Mouse (Mus musculus) hindbrain, embryonic 16.5 days (tissue): ENCODE measurements around the gene Mtr. TPM values are rescaled to one million over a fixed set of nuclear protein-coding genes. Genes with fewer than 3 reads are reported as not detected.

Experiments
- ATAC-seq: fragments of 200-750 bp; cut with Nextera tagmentation; 2 replicates; pipeline ENCODE4 v1.8.0; 2017; ENCODE audit warnings: moderate TSS enrichment, moderate library complexity
- H3K27ac ChIP-seq: fragments of 300-500 bp; sonication (generic); 2 replicates; pipeline ENCODE4 v1.5.1; 2014; ENCODE audit warnings: low read depth, mild to moderate bottlenecking, control low read depth, low read length, moderate library complexity
- H3K27me3 ChIP-seq: fragments of 300-500 bp; sonication (generic); replicated peaks from 2 replicates; pipeline ENCODE4 v1.6.1; 2014; ENCODE audit warnings: low read length; ENCODE audit not compliant: control insufficient read depth, insufficient read depth
- H3K36me3 ChIP-seq: fragments of 300-500 bp; sonication (generic); 2 replicates; pipeline ENCODE4 v1.6.1; 2014; ENCODE audit warnings: mild to moderate bottlenecking, low read length, moderate library complexity, mixed read lengths; ENCODE audit not compliant: control insufficient read depth, insufficient read depth
- H3K4me1 ChIP-seq: fragments of 300-500 bp; sonication (generic); 2 replicates; pipeline ENCODE4 v1.6.1; 2014; ENCODE audit warnings: low read depth, low read length; ENCODE audit not compliant: control insufficient read depth, insufficient read depth
- H3K4me2 ChIP-seq: fragments of 300-500 bp; sonication (generic); 2 replicates; pipeline ENCODE4 v1.6.1; 2014; ENCODE audit warnings: mild to moderate bottlenecking, low read length, control low read depth, moderate library complexity
- H3K4me3 ChIP-seq: fragments of 300-500 bp; sonication (generic); 2 replicates; pipeline ENCODE4 v1.5.1; 2014; ENCODE audit warnings: mild to moderate bottlenecking, low read length, control low read depth, moderate library complexity
- H3K9ac ChIP-seq: fragments of 300-500 bp; sonication (generic); 2 replicates; pipeline ENCODE4 v1.6.1; 2014; ENCODE audit warnings: low read depth, mild to moderate bottlenecking, control low read depth, low read length, moderate library complexity
- H3K9me3 ChIP-seq: fragments of 300-500 bp; sonication (generic); 2 replicates; pipeline ENCODE4 v1.6.1; 2014; ENCODE audit warnings: mild to moderate bottlenecking, low read length, moderate library complexity; ENCODE audit not compliant: control insufficient read depth
- WGBS: fragments of 180-500 bp; shearing (Covaris S2); extraction: QIAGEN DNeasy Blood & Tissue Kit; methylation state at CpG from one replicate; pipeline ENCODE4 v1.1.7; 2014; 5-methylcytosine and 5-hydroxymethylcytosine counted together
- polyA plus RNA-seq: library from polyadenylated mRNA; unstranded; fragments of >200 nt; fragmentation: Nextera tagmentation; extraction: Ambion mirVana; gene quantifications from 2 replicates; pipeline ENCODE4 v1.2.1, GENCODE M21; 2015

Mtr gene
- polyA plus RNA-seq, 1 experiment from 2014 or later: 3.1 TPM

DNA sequence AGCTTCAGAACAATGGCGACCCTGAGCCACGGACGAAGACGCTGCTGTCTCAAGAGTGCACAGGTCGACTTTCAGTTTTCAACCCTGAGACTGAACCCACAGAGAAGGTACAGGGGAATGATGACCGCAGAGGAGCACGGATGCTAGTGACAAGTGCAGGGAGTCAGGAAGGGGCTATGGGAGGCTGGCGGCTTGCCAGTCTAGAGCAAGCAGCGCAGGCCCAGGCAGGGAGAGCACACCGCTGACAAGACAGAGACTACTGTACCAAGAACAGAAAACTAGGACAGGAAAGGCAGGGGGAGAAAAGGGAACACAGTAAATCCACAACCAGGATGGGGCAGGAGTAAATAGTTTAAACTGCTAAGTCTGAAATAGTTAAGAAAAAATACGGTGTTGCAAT is 69.1 kb downstream of the Mtr start:
- peaks cover 2% of the 10 kb centered on the region; the same call in 1 of the 2 replicates for H3K36me3 ChIP-seq
- H3K27ac ChIP-seq: no peak overlapping the region
- no peak for ATAC-seq
- no peaks in the 10 kb centered on the region for H3K4me1 ChIP-seq
- no peak overlapping the region for H3K4me3 ChIP-seq
- H3K9me3 ChIP-seq: no peaks in the 10 kb centered on the region
- WGBS: 85% methylated on average over 11 of the region's 11 CpGs
- H3K4me2 ChIP-seq: no peak overlapping the region
- no peak overlapping the region for H3K9ac ChIP-seq
- no peaks in the 10 kb centered on the region for H3K27me3 ChIP-seq

DNA sequence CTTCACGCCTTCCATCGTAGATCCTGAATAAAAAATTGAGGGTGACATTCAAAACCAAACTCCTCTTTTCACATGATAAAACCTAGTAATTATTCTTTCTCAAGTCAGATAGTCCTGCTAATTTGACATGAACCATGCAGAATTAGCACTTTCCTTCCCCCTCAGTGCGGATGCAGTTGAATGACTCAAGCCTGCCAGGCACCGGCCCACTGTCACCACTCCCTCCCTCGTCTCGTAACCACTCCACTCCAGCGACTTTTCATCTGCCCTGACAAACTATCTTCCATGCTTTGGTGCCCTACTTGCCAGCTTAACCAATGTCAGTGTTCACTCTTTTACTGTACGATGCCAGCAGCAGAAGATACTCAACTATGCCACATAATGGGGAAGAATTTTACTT is 78.4 kb downstream of the Mtr start:
- 64% methylated on average over 8 of the region's 8 CpGs for WGBS

DNA sequence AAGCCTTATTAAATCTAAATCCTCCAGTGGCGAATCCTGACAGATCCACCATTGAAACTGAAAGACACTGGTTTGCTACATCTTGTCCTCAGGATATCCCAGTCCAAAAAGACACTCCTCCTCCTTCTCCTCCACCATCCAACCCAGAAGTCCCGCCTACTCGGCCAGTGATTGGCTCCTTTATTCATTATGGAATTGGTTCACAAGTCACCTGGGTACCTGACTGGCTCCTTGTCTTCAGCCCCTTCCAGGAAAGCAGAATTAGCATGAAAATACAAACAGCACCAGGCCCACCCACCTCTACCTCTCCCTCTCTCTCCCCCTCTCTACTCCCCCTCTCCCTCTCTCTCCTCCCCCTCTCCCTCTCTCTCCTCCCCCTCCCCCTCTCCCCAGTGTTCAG is 81.2 kb downstream of the Mtr start:
- ATAC-seq: no peak
- H3K9ac ChIP-seq: no peak overlapping the region
- no peaks in the 10 kb centered on the region for H3K36me3 ChIP-seq
- no peaks in the 10 kb centered on the region for H3K9me3 ChIP-seq
- 40% methylated on average over 3 of the region's 3 CpGs for WGBS
- H3K4me1 ChIP-seq: no peaks in the 10 kb centered on the region
- no peak overlapping the region for H3K4me3 ChIP-seq
- H3K27ac ChIP-seq: no peak overlapping the region
- no peaks in the 10 kb centered on the region for H3K27me3 ChIP-seq
- no peak overlapping the region for H3K4me2 ChIP-seq

More for the DNA sequence above, 78.4 kb downstream of the Mtr start:
- Histone ChIP-seq H3K36me3 (0 out of 2 replicates have a peak, but pooled peaks cover 2% of the 10 kb centered on the region), H3K4me2 (no peak overlapping the region), H3K9ac (no peak overlapping the region), H3K9me3 (no peaks in the 10 kb centered on the region), H3K4me1 (no peaks in the 10 kb centered on the region), H3K27ac (no peak overlapping the region), H3K4me3 (no peak overlapping the region), H3K27me3 (no peaks in the 10 kb centered on the region)
- ATAC-seq: no peak

DNA sequence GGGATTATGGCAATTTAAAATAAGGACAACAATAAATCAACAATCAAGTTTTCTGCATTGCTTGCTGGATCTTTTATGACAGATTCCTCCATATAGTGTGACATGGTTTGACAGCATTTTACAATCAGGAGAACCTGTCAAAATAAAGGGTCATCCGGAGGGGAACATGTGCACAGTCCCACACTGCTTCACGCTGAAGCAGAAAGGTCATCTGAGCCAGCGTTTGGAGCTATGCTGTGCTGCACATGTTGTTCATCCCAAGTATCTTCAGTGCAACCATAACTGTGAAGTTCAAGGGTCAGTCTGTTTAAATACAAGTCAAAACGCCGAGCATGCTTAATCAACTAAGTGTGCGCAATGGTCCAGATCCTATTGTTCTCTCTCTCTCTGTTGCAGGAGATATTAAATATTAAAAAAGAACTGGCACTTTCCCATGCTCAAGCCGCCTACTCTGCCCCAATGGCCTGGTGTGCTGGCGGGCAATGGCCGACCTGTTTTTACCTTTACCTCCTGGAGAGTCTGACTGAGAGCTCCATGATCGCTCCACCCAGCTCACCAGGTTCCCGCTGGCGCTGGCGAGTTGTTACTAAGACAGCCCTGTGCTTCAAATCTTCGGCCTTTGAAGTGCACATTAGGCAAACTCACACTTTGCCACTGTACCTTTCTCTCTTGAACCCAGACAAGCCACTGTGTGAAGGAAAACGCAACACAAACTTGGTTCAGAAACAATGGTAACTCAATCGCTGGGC is 81.8 kb downstream of the Mtr start:
- Histone ChIP-seq H3K9me3 (no peaks in the 10 kb centered on the region), H3K36me3 (no peaks in the 10 kb centered on the region), H3K4me1 (no peaks in the 10 kb centered on the region), H3K4me2 (no peak overlapping the region), H3K4me3 (no peak overlapping the region), H3K27me3 (no peaks in the 10 kb centered on the region), H3K27ac (no peak overlapping the region), H3K9ac (no peak overlapping the region)
- 40% methylated on average over 16 of the region's 16 CpGs for WGBS
- 0 out of 2 replicates have a peak, but pooled peaks have one; percentile 23 for ATAC-seq

DNA sequence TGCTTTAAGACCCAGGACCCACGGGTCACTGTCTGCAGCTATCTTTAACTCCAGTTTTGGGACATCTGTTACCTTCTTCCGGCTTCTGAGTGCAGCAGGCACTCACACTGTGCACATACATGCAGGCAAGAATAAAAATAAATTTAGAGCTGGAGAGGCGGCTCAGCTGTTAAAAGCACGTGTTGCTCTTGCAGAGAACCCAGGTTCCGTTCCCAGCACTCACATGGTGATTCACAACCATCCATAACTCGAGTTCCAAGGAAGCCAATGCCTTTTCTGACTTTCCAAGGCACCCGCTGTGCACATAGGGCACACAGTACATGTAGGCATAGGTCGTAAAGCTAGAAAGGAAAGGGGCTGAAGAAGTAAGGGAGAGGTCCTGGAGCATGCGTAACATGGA is 90.6 kb downstream of the Mtr start:
- ATAC-seq: no peak
- no peaks in the 10 kb centered on the region for H3K9me3 ChIP-seq

DNA sequence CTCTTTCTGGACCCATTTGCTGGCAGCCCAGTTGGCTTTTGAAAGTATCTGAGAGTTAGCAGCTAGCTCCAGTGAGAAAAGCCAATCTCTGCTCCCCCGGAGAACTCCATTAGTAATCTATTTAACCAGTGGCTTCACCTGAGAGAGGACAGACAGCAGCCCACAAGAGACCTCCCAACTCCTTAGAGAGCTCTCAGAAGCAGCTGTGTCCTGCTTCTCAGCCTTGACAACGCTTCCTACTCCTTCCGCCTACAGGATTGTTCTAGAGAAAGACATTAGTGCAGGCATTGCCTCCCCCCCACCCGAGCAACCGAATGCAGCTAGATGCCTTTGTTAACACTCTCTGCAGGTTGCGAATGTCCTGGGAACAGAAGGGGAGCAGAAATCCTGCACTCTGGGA is 91.5 kb downstream of the Mtr start:
- H3K9me3 ChIP-seq: no peaks in the 10 kb centered on the region
- H3K27ac ChIP-seq: no peak overlapping the region
- H3K27me3 ChIP-seq: no peaks in the 10 kb centered on the region
- peak; percentile 53; the same call in 1 of the 2 replicates for ATAC-seq
- 14% methylated on average over 6 of the region's 6 CpGs for WGBS
- peak overlapping the region; percentile 38; the same call in 1 of the 2 replicates for H3K9ac ChIP-seq
- H3K4me3 ChIP-seq: no peak overlapping the region
- H3K36me3 ChIP-seq: no peaks in the 10 kb centered on the region
- H3K4me2 ChIP-seq: peak overlapping the region; percentile 5; the same call in 1 of the 2 replicates
- peaks cover 5% of the 10 kb centered on the region for H3K4me1 ChIP-seq

More for the DNA sequence above, 90.6 kb downstream of the Mtr start:
- whole genome bisulfite sequencing: 85% methylated on average over 9 of the region's 9 CpGs
- Histone ChIP-seq H3K9ac (no peak overlapping the region), H3K27me3 (no peaks in the 10 kb centered on the region), H3K36me3 (no peaks in the 10 kb centered on the region), H3K4me2 (no peak overlapping the region), H3K27ac (no peak overlapping the region), H3K4me1 (peaks cover 5% of the 10 kb centered on the region), H3K4me3 (no peak overlapping the region)

DNA sequence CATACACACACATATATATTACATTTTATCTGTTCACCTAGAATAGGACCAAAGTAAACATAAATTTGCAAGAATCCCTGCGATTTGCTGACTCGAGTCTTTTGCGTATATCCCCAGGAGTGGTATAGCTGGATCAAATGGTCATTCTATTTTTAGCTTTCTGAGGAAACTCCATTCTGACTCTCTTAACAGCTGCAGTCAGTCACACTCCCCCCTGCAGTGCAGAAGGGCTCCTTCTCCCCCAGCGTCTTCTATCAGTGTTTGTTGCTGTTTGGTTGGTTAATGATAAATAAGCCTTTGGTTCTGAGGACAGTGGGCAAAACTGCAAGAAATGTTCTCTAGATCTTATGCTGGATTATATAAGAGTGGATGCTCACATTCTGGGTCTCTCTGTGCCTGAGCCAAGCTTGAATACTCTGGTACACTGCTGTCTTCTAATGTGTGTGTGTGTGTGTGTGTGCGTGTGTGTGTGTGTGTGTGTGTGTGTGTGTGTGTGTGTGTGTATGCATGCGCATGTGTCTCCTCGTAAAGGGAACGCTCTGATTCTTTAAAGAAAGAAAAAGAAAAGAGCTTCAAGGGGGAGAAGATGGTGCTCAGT is 92.4 kb downstream of the Mtr start:
- Histone ChIP-seq H3K36me3 (no peaks in the 10 kb centered on the region), H3K27me3 (no peaks in the 10 kb centered on the region), H3K9me3 (no peaks in the 10 kb centered on the region), H3K9ac (no peak overlapping the region), H3K4me3 (no peak overlapping the region), H3K4me1 (peaks cover 5% of the 10 kb centered on the region), H3K27ac (no peak overlapping the region), H3K4me2 (no peak overlapping the region)
- WGBS: 47% methylated on average over 8 of the region's 8 CpGs
- 0 out of 2 replicates have a peak, but pooled peaks have one; percentile 48 for ATAC-seq

DNA sequence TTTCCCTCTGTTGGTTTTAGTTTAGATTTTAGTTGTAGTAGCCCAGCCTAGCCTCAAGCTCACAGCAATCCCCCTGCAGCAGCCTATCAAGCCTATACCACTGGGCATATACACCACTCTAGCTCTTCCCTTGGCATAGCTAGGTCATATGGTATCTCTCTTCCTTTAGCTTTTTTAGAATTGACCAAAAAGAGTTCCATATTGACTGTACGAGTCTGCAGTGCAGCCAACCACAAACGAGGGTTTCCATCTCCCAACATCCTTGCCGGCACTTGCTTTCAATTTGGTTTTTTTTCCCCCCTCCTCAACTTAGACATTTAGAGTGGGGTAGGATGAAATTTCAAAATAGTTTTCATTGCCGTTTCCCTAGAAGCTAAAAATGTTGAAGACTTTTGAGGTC is 95.5 kb downstream of the Mtr start:
- ATAC-seq: no peak
- no peaks in the 10 kb centered on the region for H3K27me3 ChIP-seq
- no peak overlapping the region for H3K9ac ChIP-seq
- no peaks in the 10 kb centered on the region for H3K9me3 ChIP-seq
- peaks cover 5% of the 10 kb centered on the region for H3K4me1 ChIP-seq
- WGBS: 92% methylated on average over 4 of the region's 4 CpGs
- no peak overlapping the region for H3K4me2 ChIP-seq
- H3K36me3 ChIP-seq: no peaks in the 10 kb centered on the region
- H3K4me3 ChIP-seq: no peak overlapping the region
- no peak overlapping the region for H3K27ac ChIP-seq

DNA sequence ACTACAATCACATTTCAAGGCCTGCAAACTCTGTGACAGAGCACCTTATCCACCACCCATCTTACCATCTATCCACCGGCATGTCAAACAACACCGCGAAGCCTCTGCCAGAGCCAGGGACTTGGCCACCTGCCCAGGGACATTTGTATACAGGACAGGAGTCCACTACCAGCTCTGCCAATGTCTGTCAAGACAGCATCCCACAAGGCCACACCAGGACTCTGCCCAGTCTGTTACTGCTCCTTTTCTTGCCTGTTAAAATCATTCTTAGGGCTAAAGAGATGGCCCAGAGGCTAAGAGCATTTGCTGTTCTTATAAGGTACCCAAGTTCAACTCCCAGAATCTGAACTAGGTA is 97.8 kb downstream of the Mtr start:
- Histone ChIP-seq H3K4me3 (no peak overlapping the region), H3K27me3 (no peaks in the 10 kb centered on the region), H3K9ac (no peak overlapping the region), H3K9me3 (no peaks in the 10 kb centered on the region), H3K36me3 (no peaks in the 10 kb centered on the region), H3K4me2 (no peak overlapping the region), H3K4me1 (no peaks in the 10 kb centered on the region), H3K27ac (no peak overlapping the region)
- peak; percentile 78; the same call in 1 of the 2 replicates for ATAC-seq
- WGBS: 52% methylated on average over 3 of the region's 3 CpGs
